Mouse (Mus musculus) stomach, postnatal 0 days (tissue): ENCODE data around the gene Txnrd2. TPM values are rescaled to one million over a fixed set of nuclear protein-coding genes. Genes with fewer than 3 reads are reported as not detected.

Experiments
- ATAC-seq: fragments of 200-750 bp; cut with Nextera tagmentation; 2 replicates; pipeline ENCODE4 v1.8.0; 2017; ENCODE audit not compliant: low FRiP score, low TSS enrichment
- DNase-seq: peaks from one replicate; pipeline ENCODE4 v3.0.0-alpha.2; 2016; ENCODE audit warnings: low spot score
- H3K27ac ChIP-seq: fragments of 300-500 bp; sonication (generic); replicated peaks from 2 replicates; pipeline ENCODE4 v1.5.1; 2014; ENCODE audit warnings: mild to moderate bottlenecking, control low read depth
- H3K27me3 ChIP-seq: fragments of 300-500 bp; sonication (generic); 2 replicates; pipeline ENCODE4 v1.6.1; 2014; ENCODE audit warnings: low read length; ENCODE audit not compliant: control insufficient read depth, insufficient read depth
- H3K36me3 ChIP-seq: fragments of 300-500 bp; sonication (generic); 2 replicates; pipeline ENCODE4 v1.6.1; 2014; ENCODE audit warnings: low read length, mixed read lengths; ENCODE audit not compliant: control insufficient read depth, insufficient read depth
- H3K4me1 ChIP-seq: fragments of 300-500 bp; sonication (generic); replicated peaks from 2 replicates; pipeline ENCODE4 v1.6.1; 2014; ENCODE audit warnings: antibody characterized with exemption; ENCODE audit not compliant: control insufficient read depth, insufficient read depth
- H3K4me2 ChIP-seq: fragments of 300-500 bp; sonication (generic); replicated peaks from 2 replicates; pipeline ENCODE4 v1.6.1; 2014; ENCODE audit warnings: low read depth, mild to moderate bottlenecking, control low read depth, moderate library complexity
- H3K4me3 ChIP-seq: fragments of 300-500 bp; sonication (generic); 2 replicates; pipeline ENCODE4 v1.5.1; 2014; ENCODE audit warnings: low read depth, low read length, control low read depth
- H3K9ac ChIP-seq: fragments of 300-500 bp; sonication (generic); 2 replicates; pipeline ENCODE4 v1.6.1; 2014; ENCODE audit warnings: mild to moderate bottlenecking, low read length, control low read depth, mixed read lengths
- H3K9me3 ChIP-seq: fragments of 300-500 bp; sonication (generic); 2 replicates; pipeline ENCODE4 v1.6.1; 2016; ENCODE audit warnings: low read length; ENCODE audit not compliant: control insufficient read depth
- CTCF ChIP-seq: IDR thresholded peaks from 2 replicates; pipeline ENCODE4 v1.5.1; 2016; ENCODE audit warnings: antibody characterized with exemption, low read depth, mild to moderate bottlenecking, moderate library complexity
- EP300 ChIP-seq: optimal IDR thresholded peaks from 2 replicates; pipeline ENCODE3; 2016; ENCODE audit warnings: antibody characterized with exemption
- WGBS: fragments of 180-500 bp; shearing (Covaris S2); extraction: QIAGEN DNeasy Blood & Tissue Kit; methylation state at CpG from one replicate; pipeline ENCODE4 v1.1.7; 2014; 5-methylcytosine and 5-hydroxymethylcytosine counted together
- polyA plus RNA-seq: library from polyadenylated mRNA; unstranded; fragments of >200 nt; fragmentation: Nextera tagmentation; extraction: Ambion mirVana; gene quantifications from 2 replicates; pipeline ENCODE4 v1.2.1, GENCODE M21; 2015

The Txnrd2 gene
- polyA plus RNA-seq: 16.2 and 16.8 TPM in 2 replicates

GRCm38 (mm10) chr16:18426215-18426791, at the start of gene Txnrd2:
Gene Txnrd2 (plus strand): TSS chr16:18426384.
- DNase-seq (peak; percentile 93), ATAC-seq (peak; percentile 84)
- WGBS: under 1% methylated on average over 52 of the region's 52 CpGs
- Histone ChIP-seq H3K4me1 (no peaks in the 10 kb centered on the region), H3K4me3 (peak within 1 kb of the TSS; percentile 77), H3K27ac (peak within 1 kb of the TSS; percentile 88), H3K9me3 (no peaks in the 10 kb centered on the region), H3K4me2 (peak within 1 kb of the TSS; percentile 87), H3K27me3 (no peaks in the 10 kb centered on the region), H3K36me3 (0 out of 2 replicates have a peak, but pooled peaks cover 3% of the 10 kb centered on the region), H3K9ac (peak within 1 kb of the TSS; percentile 87)
- peak; percentile 77 for TF ChIP-seq CTCF
- no peak for TF ChIP-seq EP300

GRCm38 (mm10) chr16:18377203-18377602, 49.0 kb upstream of the Txnrd2 start:
- no peaks in the 10 kb centered on the region for H3K27me3 ChIP-seq
- no peaks in the 10 kb centered on the region for H3K4me1 ChIP-seq
- ATAC-seq (no peak), DNase-seq (no peak)
- no peak overlapping the region for H3K9ac ChIP-seq
- no peak overlapping the region for H3K27ac ChIP-seq
- H3K4me2 ChIP-seq: no peak overlapping the region
- no peak overlapping the region for H3K4me3 ChIP-seq
- no peaks in the 10 kb centered on the region for H3K9me3 ChIP-seq
- no peak for TF ChIP-seq EP300
- no peak for TF ChIP-seq CTCF
- no peaks in the 10 kb centered on the region for H3K36me3 ChIP-seq
- WGBS: 46% methylated on average over 3 of the region's 3 CpGs

GRCm38 (mm10) chr16:18378489-18378888, 47.7 kb upstream of the Txnrd2 start:
- DNase-seq (no peak), ATAC-seq (no peak)
- 43% methylated on average over 1 of the region's 1 CpGs for WGBS
- no peak for TF ChIP-seq CTCF
- TF ChIP-seq EP300: no peak
- Histone ChIP-seq H3K4me1 (no peaks in the 10 kb centered on the region), H3K4me2 (no peak overlapping the region), H3K4me3 (no peak overlapping the region), H3K27me3 (no peaks in the 10 kb centered on the region), H3K36me3 (no peaks in the 10 kb centered on the region), H3K9ac (no peak overlapping the region), H3K27ac (no peak overlapping the region), H3K9me3 (no peaks in the 10 kb centered on the region)

- 86% methylated on average over 8 of the region's 8 CpGs for WGBS
- H3K4me1 ChIP-seq: no peaks in the 10 kb centered on the region
- H3K36me3 ChIP-seq: no peaks in the 10 kb centered on the region
- no peak for ATAC-seq
- H3K4me2 ChIP-seq: no peak overlapping the region
- H3K27me3 ChIP-seq: no peaks in the 10 kb centered on the region
- no peaks in the 10 kb centered on the region for H3K9me3 ChIP-seq
- H3K4me3 ChIP-seq: no peak overlapping the region
- TF ChIP-seq EP300: no peak
- no peak for TF ChIP-seq CTCF
- DNase-seq: no peak
- no peak overlapping the region; the same call in 1 of the 2 replicates for H3K27ac ChIP-seq
- H3K9ac ChIP-seq: no peak overlapping the region
Observed at GRCm38 (mm10) chr16:18379338-18380001, 46.7 kb upstream of the Txnrd2 start.

GRCm38 (mm10) chr16:18380495-18381063, 45.6 kb upstream of the Txnrd2 start:
- WGBS: 59% methylated on average over 6 of the region's 6 CpGs
- no peaks in the 10 kb centered on the region for H3K9me3 ChIP-seq
- DNase-seq (no peak), ATAC-seq (no peak)
- TF ChIP-seq CTCF (no peak), EP300 (no peak)
- H3K27me3 ChIP-seq: no peaks in the 10 kb centered on the region
- H3K27ac ChIP-seq: no peak overlapping the region
- H3K36me3 ChIP-seq: no peaks in the 10 kb centered on the region
- H3K4me1 ChIP-seq: no peaks in the 10 kb centered on the region
- no peak overlapping the region for H3K4me3 ChIP-seq
- no peak overlapping the region for H3K9ac ChIP-seq
- no peak overlapping the region for H3K4me2 ChIP-seq
